Mouse (Mus musculus): Measurements from ENCODE around the gene Adh5. TPM values are rescaled to one million over a fixed set of nuclear protein-coding genes. Genes with fewer than 3 reads are reported as not detected.

The Adh5 gene
- total and polyA plus RNA-seq, 3 experiments = 384 to 487 (median 468) TPM

- TF ChIP-seq MXI1 (IDR thresholded peaks at IDR 0.05; ENCODE audit: low read depth, low read length) = no peak
- no peak for TF ChIP-seq IRF4 (IDR thresholded peaks at IDR 0.05; ENCODE audit: low read depth, low read length)
- TF ChIP-seq ZKSCAN1 (IDR thresholded peaks at IDR 0.05; ENCODE audit: borderline replicate concordance, low read depth, low read length) = no peak
Measured at GRCm38 (mm10) chr3:138405840-138406239, 37.1 kb upstream of the Adh5 start (continued).

GRCm38 (mm10) chr3:138407920-138408319 is 35.0 kb upstream of the Adh5 start:
- dilution Hi-C loops (cut with MboI; ENCODE audit: extremely low pct_ligation_motif_present, extremely low pct_unique_long_range_greater_than_20kb, low sequenced_read_pairs) = no loop called here
- no peak for DNase-seq (ENCODE audit: extremely low read depth)

GRCm38 (mm10) chr3:138409585-138409984 is 33.3 kb upstream of the Adh5 start:
- no peaks in the 10 kb centered on the region for H3K27me3 ChIP-seq (replicated peaks)
- dilution Hi-C loops (cut with MboI; ENCODE audit: extremely low pct_ligation_motif_present, extremely low pct_unique_long_range_greater_than_20kb, low sequenced_read_pairs) (no loop called here), in situ Hi-C loops (cut with MboI; ENCODE audit: low pct_ligation_motif_present, low pct_unique_long_range_greater_than_20kb, low sequenced_read_pairs) (no loop called here)
- DNase-seq (ENCODE audit: extremely low read depth) = no peak
- no peaks in the 10 kb centered on the region for H3K4me1 ChIP-seq (ENCODE audit: control insufficient read depth in 1 of 2, insufficient read depth in 2 of 2)
- H3K4me3 ChIP-seq (replicated peaks in 1 of 3; ENCODE audit: low read depth in 2 of 3, low read length in 2 of 3, poor library complexity in 1 of 3) = no peak overlapping the region
- H3K9me3 ChIP-seq (replicated peaks; ENCODE audit: low read length) = peaks cover 4% of the 10 kb centered on the region
- no peaks in the 10 kb centered on the region for H3K79me2 ChIP-seq (replicated peaks; ENCODE audit: control insufficient read depth, extremely low read depth, insufficient read depth, poor library complexity, severe bottlenecking)
- no peaks in the 10 kb centered on the region for H3K36me3 ChIP-seq (replicated peaks in 1 of 2; ENCODE audit: control insufficient read depth in 1 of 2, insufficient read depth in 1 of 2, low read length in 1 of 2)
- TF ChIP-seq ETS1 (conservative IDR thresholded peaks at IDR 0.05; ENCODE audit: low read depth, low read length) (no peak), USF2 (conservative IDR thresholded peaks at IDR 0.05; ENCODE audit: low read depth, low read length) (no peak), GABPA (IDR thresholded peaks at IDR 0.05; ENCODE audit: insufficient replicate concordance, low read depth, low read length) (no peak), MYC (IDR thresholded peaks at IDR 0.05; ENCODE audit: low read depth, low read length) (no peak), JUND (conservative IDR thresholded peaks at IDR 0.05; ENCODE audit: low read depth, low read length) (no peak), MAFK (IDR thresholded peaks at IDR 0.05; ENCODE audit: insufficient replicate concordance, low read length) (no peak), ZKSCAN1 (IDR thresholded peaks at IDR 0.05; ENCODE audit: borderline replicate concordance, low read depth, low read length) (no peak), SIN3A (IDR thresholded peaks at IDR 0.05; ENCODE audit: low read length) (no peak), MAZ (IDR thresholded peaks at IDR 0.05; ENCODE audit: low read depth, low read length) (no peak), E2F4 (IDR thresholded peaks at IDR 0.05; ENCODE audit: insufficient replicate concordance, low read depth, low read length) (no peak)
- no peak overlapping the region for H3K9ac ChIP-seq (ENCODE audit: insufficient read depth, low read depth)
- H3K4me2 ChIP-seq (ENCODE audit: insufficient read depth, low read depth, poor library complexity, severe bottlenecking) = no peak overlapping the region
- no peak overlapping the region for H3K27ac ChIP-seq (ENCODE audit: insufficient read depth, low read depth)

More at GRCm38 (mm10) chr3:138407920-138408319, 35.0 kb upstream of the Adh5 start:
- peaks cover 4% of the 10 kb centered on the region for H3K9me3 ChIP-seq (replicated peaks; ENCODE audit: low read length)
- H3K4me2 ChIP-seq (ENCODE audit: insufficient read depth, low read depth, poor library complexity, severe bottlenecking) = no peak overlapping the region
- H3K4me1 ChIP-seq (ENCODE audit: control insufficient read depth in 1 of 2, insufficient read depth in 2 of 2) = no peaks in the 10 kb centered on the region
- in situ Hi-C loops (cut with MboI; ENCODE audit: low pct_ligation_motif_present, low pct_unique_long_range_greater_than_20kb, low sequenced_read_pairs) = no loop called here
- no peak overlapping the region for H3K9ac ChIP-seq (ENCODE audit: insufficient read depth, low read depth)
- no peak overlapping the region for H3K4me3 ChIP-seq (replicated peaks in 1 of 3; ENCODE audit: low read depth in 2 of 3, low read length in 2 of 3, poor library complexity in 1 of 3)
- TF ChIP-seq KAT2A (IDR thresholded peaks at IDR 0.05; ENCODE audit: insufficient replicate concordance, low read length) (no peak), SMC3 (IDR thresholded peaks at IDR 0.05; ENCODE audit: low read depth, low read length) (no peak), ZKSCAN1 (IDR thresholded peaks at IDR 0.05; ENCODE audit: borderline replicate concordance, low read depth, low read length) (no peak), TCF12 (IDR thresholded peaks at IDR 0.05; ENCODE audit: low read depth, low read length) (no peak), ELF1 (IDR thresholded peaks at IDR 0.05; ENCODE audit: low read depth, low read length) (no peak), E2F4 (IDR thresholded peaks at IDR 0.05; ENCODE audit: insufficient replicate concordance, low read depth, low read length) (no peak), MAFK (IDR thresholded peaks at IDR 0.05; ENCODE audit: insufficient replicate concordance, low read length) (no peak), USF1 (IDR thresholded peaks at IDR 0.05; ENCODE audit: low read depth, low read length) (no peak), MEF2A (IDR thresholded peaks at IDR 0.05; ENCODE audit: borderline replicate concordance, low read depth, low read length) (no peak), MAX (IDR thresholded peaks at IDR 0.05; ENCODE audit: low read length) (no peak), MXI1 (IDR thresholded peaks at IDR 0.05; ENCODE audit: low read depth, low read length) (no peak), ZNF384 (IDR thresholded peaks at IDR 0.05; ENCODE audit: low read depth, low read length) (no peak), UBTF (IDR thresholded peaks at IDR 0.05; ENCODE audit: low read depth, low read length) (no peak), GABPA (IDR thresholded peaks at IDR 0.05; ENCODE audit: insufficient replicate concordance, low read depth, low read length) (no peak), NELFE (IDR thresholded peaks at IDR 0.05; ENCODE audit: low read depth, low read length) (no peak), MAZ (IDR thresholded peaks at IDR 0.05; ENCODE audit: low read depth, low read length) (no peak)
- no peaks in the 10 kb centered on the region for H3K36me3 ChIP-seq (replicated peaks in 1 of 2; ENCODE audit: control insufficient read depth in 1 of 2, insufficient read depth in 1 of 2, low read length in 1 of 2)
- H3K27me3 ChIP-seq (replicated peaks) = no peaks in the 10 kb centered on the region
- H3K79me2 ChIP-seq (replicated peaks; ENCODE audit: control insufficient read depth, extremely low read depth, insufficient read depth, poor library complexity, severe bottlenecking) = no peaks in the 10 kb centered on the region
- H3K27ac ChIP-seq (ENCODE audit: insufficient read depth, low read depth) = no peak overlapping the region
